Mouse (Mus musculus): Measurements from ENCODE around the gene Cept1. TPM values are rescaled to one million over a fixed set of nuclear protein-coding genes. Genes with fewer than 3 reads are reported as not detected.

The Cept1 gene
- polyA plus RNA-seq, 1 experiment from 2014 or later: 45.6 TPM

GRCm38 (mm10) chr3:106500510-106500909, 47.1 kb downstream of the Cept1 start:
- H3K9me3 ChIP-seq (ENCODE audit: control insufficient read depth, low read length): no peaks in the 10 kb centered on the region
- 98% methylated on average over 2 of the region's 2 CpGs for WGBS
- H3K4me3 ChIP-seq (ENCODE audit: low read depth, low read length): no peak overlapping the region
- no peak overlapping the region for H3K27ac ChIP-seq (ENCODE audit: low read depth, low read length)
- H3K9ac ChIP-seq (replicated peaks; ENCODE audit: low read depth, low read length): no peak overlapping the region
- ATAC-seq (ENCODE audit: low read depth): no peak
- H3K4me2 ChIP-seq (ENCODE audit: low read depth, low read length): no peak overlapping the region
- H3K27me3 ChIP-seq (ENCODE audit: control insufficient read depth, insufficient read depth, low read length): no peaks in the 10 kb centered on the region
- no peaks in the 10 kb centered on the region for H3K4me1 ChIP-seq (ENCODE audit: control insufficient read depth, insufficient read depth, low read length)
- 0 out of 2 replicates have a peak, but pooled peaks cover 11% of the 10 kb centered on the region for H3K36me3 ChIP-seq (ENCODE audit: control insufficient read depth, insufficient read depth, low read length)

GRCm38 (mm10) chr3:106496996-106497395, 50.6 kb downstream of the Cept1 start:
- ATAC-seq (ENCODE audit: low read depth): no peak
- H3K9ac ChIP-seq (replicated peaks; ENCODE audit: low read depth, low read length): no peak overlapping the region
- no peak overlapping the region for H3K4me2 ChIP-seq (ENCODE audit: low read depth, low read length)
- no peak overlapping the region for H3K27ac ChIP-seq (ENCODE audit: low read depth, low read length)
- H3K27me3 ChIP-seq (ENCODE audit: control insufficient read depth, insufficient read depth, low read length): no peaks in the 10 kb centered on the region
- H3K4me1 ChIP-seq (ENCODE audit: control insufficient read depth, insufficient read depth, low read length): no peaks in the 10 kb centered on the region
- H3K9me3 ChIP-seq (ENCODE audit: control insufficient read depth, low read length): no peaks in the 10 kb centered on the region
- 78% methylated on average over 3 of the region's 3 CpGs for WGBS
- H3K4me3 ChIP-seq (ENCODE audit: low read depth, low read length): no peak overlapping the region
- no peaks in the 10 kb centered on the region for H3K36me3 ChIP-seq (ENCODE audit: control insufficient read depth, insufficient read depth, low read length)

GRCm38 (mm10) chr3:106496045-106496721, 51.4 kb downstream of the Cept1 start:
- 81% methylated on average over 4 of the region's 4 CpGs for WGBS
- H3K27me3 ChIP-seq (ENCODE audit: control insufficient read depth, insufficient read depth, low read length): no peaks in the 10 kb centered on the region
- H3K36me3 ChIP-seq (ENCODE audit: control insufficient read depth, insufficient read depth, low read length): no peaks in the 10 kb centered on the region
- no peak overlapping the region for H3K27ac ChIP-seq (ENCODE audit: low read depth, low read length)
- no peak overlapping the region for H3K9ac ChIP-seq (replicated peaks; ENCODE audit: low read depth, low read length)
- no peaks in the 10 kb centered on the region for H3K4me1 ChIP-seq (ENCODE audit: control insufficient read depth, insufficient read depth, low read length)
- no peak overlapping the region for H3K4me2 ChIP-seq (ENCODE audit: low read depth, low read length)
- no peak overlapping the region for H3K4me3 ChIP-seq (ENCODE audit: low read depth, low read length)
- no peak for ATAC-seq (ENCODE audit: low read depth)
- no peaks in the 10 kb centered on the region for H3K9me3 ChIP-seq (ENCODE audit: control insufficient read depth, low read length)

- H3K4me3 ChIP-seq (ENCODE audit: low read depth, low read length): no peak overlapping the region
- 93% methylated on average over 1 of the region's 1 CpGs for WGBS
- H3K36me3 ChIP-seq (ENCODE audit: control insufficient read depth, insufficient read depth, low read length): no peaks in the 10 kb centered on the region
- no peak overlapping the region for H3K4me2 ChIP-seq (ENCODE audit: low read depth, low read length)
- no peaks in the 10 kb centered on the region for H3K27me3 ChIP-seq (ENCODE audit: control insufficient read depth, insufficient read depth, low read length)
- no peak overlapping the region for H3K27ac ChIP-seq (ENCODE audit: low read depth, low read length)
- H3K4me1 ChIP-seq (ENCODE audit: control insufficient read depth, insufficient read depth, low read length): no peaks in the 10 kb centered on the region
- no peak overlapping the region for H3K9ac ChIP-seq (replicated peaks; ENCODE audit: low read depth, low read length)
- H3K9me3 ChIP-seq (ENCODE audit: control insufficient read depth, low read length): no peaks in the 10 kb centered on the region
- ATAC-seq (ENCODE audit: low read depth): no peak
Measured at GRCm38 (mm10) chr3:106495346-106496044, 52.1 kb downstream of the Cept1 start.

- WGBS: 80% methylated on average over 1 of the region's 1 CpGs
- Histone ChIP-seq H3K27ac (ENCODE audit: low read depth, low read length) (no peak overlapping the region), H3K4me3 (ENCODE audit: low read depth, low read length) (no peak overlapping the region), H3K9me3 (ENCODE audit: control insufficient read depth, low read length) (no peaks in the 10 kb centered on the region), H3K27me3 (ENCODE audit: control insufficient read depth, insufficient read depth, low read length) (no peaks in the 10 kb centered on the region), H3K4me2 (ENCODE audit: low read depth, low read length) (no peak overlapping the region), H3K36me3 (ENCODE audit: control insufficient read depth, insufficient read depth, low read length) (no peaks in the 10 kb centered on the region), H3K4me1 (ENCODE audit: control insufficient read depth, insufficient read depth, low read length) (no peaks in the 10 kb centered on the region), H3K9ac (replicated peaks; ENCODE audit: low read depth, low read length) (no peak overlapping the region)
- ATAC-seq (ENCODE audit: low read depth): no peak
Measured at GRCm38 (mm10) chr3:106494417-106494950, 53.1 kb downstream of the Cept1 start.

GRCm38 (mm10) chr3:106493882-106494281, 53.7 kb downstream of the Cept1 start:
- ATAC-seq (ENCODE audit: low read depth): no peak
- H3K4me1 ChIP-seq (ENCODE audit: control insufficient read depth, insufficient read depth, low read length): no peaks in the 10 kb centered on the region

GRCm38 (mm10) chr3:106493202-106493601, 54.4 kb downstream of the Cept1 start:
- Histone ChIP-seq H3K36me3 (ENCODE audit: control insufficient read depth, insufficient read depth, low read length) (no peaks in the 10 kb centered on the region), H3K9me3 (ENCODE audit: control insufficient read depth, low read length) (no peaks in the 10 kb centered on the region), H3K4me2 (ENCODE audit: low read depth, low read length) (no peak overlapping the region), H3K27me3 (ENCODE audit: control insufficient read depth, insufficient read depth, low read length) (no peaks in the 10 kb centered on the region), H3K27ac (ENCODE audit: low read depth, low read length) (no peak overlapping the region), H3K4me3 (ENCODE audit: low read depth, low read length) (no peak overlapping the region), H3K4me1 (ENCODE audit: control insufficient read depth, insufficient read depth, low read length) (no peaks in the 10 kb centered on the region), H3K9ac (replicated peaks; ENCODE audit: low read depth, low read length) (no peak overlapping the region)
- WGBS: 89% methylated on average over 8 of the region's 8 CpGs
- no peak for ATAC-seq (ENCODE audit: low read depth)

More at GRCm38 (mm10) chr3:106493882-106494281, 53.7 kb downstream of the Cept1 start:
- Histone ChIP-seq H3K9me3 (ENCODE audit: control insufficient read depth, low read length) (no peaks in the 10 kb centered on the region), H3K27ac (ENCODE audit: low read depth, low read length) (no peak overlapping the region), H3K27me3 (ENCODE audit: control insufficient read depth, insufficient read depth, low read length) (no peaks in the 10 kb centered on the region), H3K36me3 (ENCODE audit: control insufficient read depth, insufficient read depth, low read length) (no peaks in the 10 kb centered on the region), H3K9ac (replicated peaks; ENCODE audit: low read depth, low read length) (no peak overlapping the region), H3K4me3 (ENCODE audit: low read depth, low read length) (no peak overlapping the region), H3K4me2 (ENCODE audit: low read depth, low read length) (no peak overlapping the region)
- WGBS: 72% methylated on average over 3 of the region's 3 CpGs

GRCm38 (mm10) chr3:106492723-106493122, 54.9 kb downstream of the Cept1 start:
- 100% methylated on average over 1 of the region's 1 CpGs for WGBS
- Histone ChIP-seq H3K4me2 (ENCODE audit: low read depth, low read length) (no peak overlapping the region), H3K27ac (ENCODE audit: low read depth, low read length) (no peak overlapping the region), H3K4me1 (ENCODE audit: control insufficient read depth, insufficient read depth, low read length) (no peaks in the 10 kb centered on the region), H3K9ac (replicated peaks; ENCODE audit: low read depth, low read length) (no peak overlapping the region), H3K36me3 (ENCODE audit: control insufficient read depth, insufficient read depth, low read length) (no peaks in the 10 kb centered on the region), H3K27me3 (ENCODE audit: control insufficient read depth, insufficient read depth, low read length) (no peaks in the 10 kb centered on the region), H3K9me3 (ENCODE audit: control insufficient read depth, low read length) (no peaks in the 10 kb centered on the region), H3K4me3 (ENCODE audit: low read depth, low read length) (no peak overlapping the region)
- ATAC-seq (ENCODE audit: low read depth): no peak

GRCm38 (mm10) chr3:106490239-106490638, 57.4 kb downstream of the Cept1 start:
- Histone ChIP-seq H3K36me3 (ENCODE audit: control insufficient read depth, insufficient read depth, low read length) (no peaks in the 10 kb centered on the region), H3K9me3 (ENCODE audit: control insufficient read depth, low read length) (no peaks in the 10 kb centered on the region), H3K4me2 (ENCODE audit: low read depth, low read length) (no peak overlapping the region), H3K27me3 (ENCODE audit: control insufficient read depth, insufficient read depth, low read length) (no peaks in the 10 kb centered on the region), H3K4me1 (ENCODE audit: control insufficient read depth, insufficient read depth, low read length) (no peaks in the 10 kb centered on the region), H3K9ac (replicated peaks; ENCODE audit: low read depth, low read length) (no peak overlapping the region), H3K4me3 (ENCODE audit: low read depth, low read length) (no peak overlapping the region), H3K27ac (ENCODE audit: low read depth, low read length) (no peak overlapping the region)
- no peak for ATAC-seq (ENCODE audit: low read depth)
- 96% methylated on average over 4 of the region's 4 CpGs for WGBS

Data from neural tube, embryonic 14.5 days (tissue).